Mouse (Mus musculus) hindbrain, embryonic 11.5 days (tissue): ENCODE measurements at regions not wholly inside any gene's neighbourhood (a gene's known extent, or its start where the extent isn't known, plus 50 kb on each side); places are given as distances from the start of the nearest gene placed in this dataset.

Experiments
- ATAC-seq: fragments of 200-750 bp; cut with Nextera tagmentation; 2 replicates; pipeline ENCODE4 v1.8.0; 2017; ENCODE audit warnings: mild to moderate bottlenecking, moderate TSS enrichment, moderate library complexity; ENCODE audit not compliant: low FRiP score
- DNase-seq: peaks from one replicate; pipeline ENCODE4 v3.0.0-alpha.2; 2015; ENCODE audit warnings: low spot score
- H3K27ac ChIP-seq: fragments of 300-500 bp; sonication (generic); 2 replicates; pipeline ENCODE4 v1.5.1; 2014; ENCODE audit warnings: mild to moderate bottlenecking, low read depth, low read length
- H3K27me3 ChIP-seq: fragments of 300-500 bp; sonication (generic); 2 replicates; pipeline ENCODE4 v1.6.1; 2014; ENCODE audit warnings: mild to moderate bottlenecking, low read length, moderate library complexity, mixed read lengths; ENCODE audit not compliant: control insufficient read depth, insufficient read depth
- H3K36me3 ChIP-seq: fragments of 300-500 bp; sonication (generic); 2 replicates; pipeline ENCODE4 v1.6.1; 2014; ENCODE audit warnings: mild to moderate bottlenecking, low read length, moderate library complexity, mixed read lengths; ENCODE audit not compliant: control insufficient read depth, insufficient read depth
- H3K4me1 ChIP-seq: fragments of 300-500 bp; sonication (generic); replicated peaks from 2 replicates; pipeline ENCODE4 v1.6.1; 2014; ENCODE audit warnings: low read length, mixed read lengths; ENCODE audit not compliant: control insufficient read depth, insufficient read depth
- H3K4me2 ChIP-seq: fragments of 300-500 bp; sonication (generic); replicated peaks from 2 replicates; pipeline ENCODE4 v1.6.1; 2014; ENCODE audit warnings: mild to moderate bottlenecking, low read depth, low read length
- H3K4me3 ChIP-seq: fragments of 300-500 bp; sonication (generic); 2 replicates; pipeline ENCODE4 v1.5.1; 2014; ENCODE audit warnings: low read depth, low read length
- H3K9ac ChIP-seq: fragments of 300-500 bp; sonication (generic); 2 replicates; pipeline ENCODE4 v1.6.1; 2014; ENCODE audit warnings: low read depth, low read length
- H3K9me3 ChIP-seq: fragments of 300-500 bp; sonication (generic); 2 replicates; pipeline ENCODE4 v1.6.1; 2016; ENCODE audit warnings: low read length; ENCODE audit not compliant: control insufficient read depth
- WGBS: fragments of 180-500 bp; shearing (Covaris S2); extraction: QIAGEN DNeasy Blood & Tissue Kit; methylation state at CpG from one replicate; pipeline ENCODE4 v1.1.7; 2014; 5-methylcytosine and 5-hydroxymethylcytosine counted together

- DNase-seq: no peak
- no peak for ATAC-seq
- WGBS: 76% methylated on average over 3 of the region's 3 CpGs
Observed at GRCm38 (mm10) chr6:106946227-106946927, 146.5 kb upstream of the Crbn start.

GRCm38 (mm10) chr6:106950909-106951308 is 151.0 kb upstream of the Crbn start:
- Histone ChIP-seq H3K9ac (no peak overlapping the region), H3K9me3 (no peaks in the 10 kb centered on the region), H3K4me2 (no peak overlapping the region), H3K4me3 (no peak overlapping the region), H3K4me1 (no peaks in the 10 kb centered on the region), H3K36me3 (no peaks in the 10 kb centered on the region), H3K27me3 (no peaks in the 10 kb centered on the region), H3K27ac (no peak overlapping the region)
- 0 out of 2 replicates have a peak, but pooled peaks have one; percentile 23 for ATAC-seq
- DNase-seq: no peak
- 56% methylated on average over 4 of the region's 4 CpGs for WGBS

More at GRCm38 (mm10) chr6:106946227-106946927, 146.5 kb upstream of the Crbn start:
- Histone ChIP-seq H3K4me1 (no peaks in the 10 kb centered on the region), H3K4me2 (no peak overlapping the region), H3K36me3 (no peaks in the 10 kb centered on the region), H3K27me3 (no peaks in the 10 kb centered on the region), H3K4me3 (no peak overlapping the region), H3K9ac (no peak overlapping the region), H3K9me3 (no peaks in the 10 kb centered on the region), H3K27ac (no peak overlapping the region)

DNA sequence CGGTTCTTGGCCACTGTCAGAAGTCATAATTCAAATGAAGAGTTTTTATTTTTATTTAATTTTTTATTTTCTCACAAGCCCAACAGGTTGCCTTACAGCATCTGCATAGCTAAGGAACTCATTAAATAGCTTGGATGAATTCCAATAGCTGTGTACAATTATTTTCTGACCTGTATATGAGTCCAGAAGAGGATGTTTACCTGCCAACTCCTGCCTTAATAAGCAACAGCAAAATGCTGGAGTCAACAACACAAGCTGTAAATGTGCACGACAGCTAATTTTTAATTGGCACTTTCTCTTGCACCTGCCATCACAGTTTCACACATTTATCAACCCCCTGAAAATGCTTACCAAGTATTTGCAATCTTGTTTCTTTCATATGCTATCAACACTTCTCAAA is 161.4 kb upstream of the Crbn start:
- 88% methylated on average over 2 of the region's 2 CpGs for WGBS
- H3K4me3 ChIP-seq: no peak overlapping the region
- no peaks in the 10 kb centered on the region for H3K27me3 ChIP-seq
- no peak overlapping the region for H3K4me2 ChIP-seq
- no peaks in the 10 kb centered on the region for H3K4me1 ChIP-seq
- H3K9me3 ChIP-seq: no peaks in the 10 kb centered on the region
- H3K27ac ChIP-seq: no peak overlapping the region
- no peak overlapping the region for H3K9ac ChIP-seq
- no peak for ATAC-seq
- H3K36me3 ChIP-seq: no peaks in the 10 kb centered on the region
- DNase-seq: no peak

DNA sequence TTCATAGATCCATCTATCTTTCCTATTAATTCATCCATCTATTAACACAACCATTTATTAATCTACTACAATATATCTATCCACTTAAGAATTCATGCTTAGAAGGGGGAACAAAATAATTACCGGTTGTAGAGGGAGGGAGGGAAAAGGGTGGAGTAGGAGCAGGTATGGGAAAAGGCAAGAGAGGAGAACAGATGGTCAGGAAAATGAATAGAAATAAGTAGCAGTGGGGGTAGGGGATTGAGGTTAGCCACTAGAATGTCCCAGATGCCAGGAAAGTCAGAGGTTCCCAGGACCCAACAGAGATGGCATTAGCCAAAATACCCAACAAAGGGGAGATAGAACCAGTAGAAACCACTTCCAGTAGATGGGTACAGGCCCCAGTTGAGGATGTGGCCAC is 164.5 kb upstream of the Crbn start:
- no peak for DNase-seq
- Histone ChIP-seq H3K27me3 (no peaks in the 10 kb centered on the region), H3K9me3 (no peaks in the 10 kb centered on the region), H3K4me3 (no peak overlapping the region), H3K27ac (no peak overlapping the region), H3K4me1 (no peaks in the 10 kb centered on the region), H3K36me3 (no peaks in the 10 kb centered on the region), H3K4me2 (no peak overlapping the region), H3K9ac (no peak overlapping the region)
- 83% methylated on average over 1 of the region's 1 CpGs for WGBS
- ATAC-seq: no peak

GRCm38 (mm10) chr6:106975439-106975838 is 175.6 kb upstream of the Crbn start:
- H3K27me3 ChIP-seq: no peaks in the 10 kb centered on the region
- WGBS: 70% methylated on average over 2 of the region's 2 CpGs
- H3K4me1 ChIP-seq: no peaks in the 10 kb centered on the region
- no peak overlapping the region for H3K4me3 ChIP-seq
- DNase-seq: no peak
- ATAC-seq: no peak
- H3K9ac ChIP-seq: no peak overlapping the region
- no peaks in the 10 kb centered on the region for H3K36me3 ChIP-seq
- H3K4me2 ChIP-seq: no peak overlapping the region
- H3K27ac ChIP-seq: no peak overlapping the region
- no peaks in the 10 kb centered on the region for H3K9me3 ChIP-seq

GRCm38 (mm10) chr6:106978721-106979120 is 178.8 kb upstream of the Crbn start:
- H3K9ac ChIP-seq: no peak overlapping the region
- H3K27ac ChIP-seq: 0 out of 2 replicates have a peak overlapping the region, but pooled peaks have one; percentile 36
- H3K9me3 ChIP-seq: no peaks in the 10 kb centered on the region
- no peak overlapping the region for H3K4me2 ChIP-seq
- H3K27me3 ChIP-seq: no peaks in the 10 kb centered on the region
- H3K4me1 ChIP-seq: no peaks in the 10 kb centered on the region
- DNase-seq (no peak), ATAC-seq (peak; percentile 31; the same call in 1 of the 2 replicates)
- H3K36me3 ChIP-seq: no peaks in the 10 kb centered on the region
- no peak overlapping the region for H3K4me3 ChIP-seq

GRCm38 (mm10) chr6:106979755-106980154 is 179.9 kb upstream of the Crbn start:
- DNase-seq (no peak), ATAC-seq (no peak)
- H3K9me3 ChIP-seq: no peaks in the 10 kb centered on the region
- H3K4me1 ChIP-seq: no peaks in the 10 kb centered on the region
- no peak overlapping the region for H3K27ac ChIP-seq
- no peaks in the 10 kb centered on the region for H3K36me3 ChIP-seq
- no peak overlapping the region for H3K4me2 ChIP-seq
- H3K27me3 ChIP-seq: no peaks in the 10 kb centered on the region
- no peak overlapping the region for H3K9ac ChIP-seq
- H3K4me3 ChIP-seq: no peak overlapping the region
- WGBS: 84% methylated on average over 3 of the region's 3 CpGs

- Histone ChIP-seq H3K4me1 (no peaks in the 10 kb centered on the region), H3K27ac (no peak overlapping the region), H3K4me2 (no peak overlapping the region), H3K4me3 (no peak overlapping the region), H3K36me3 (no peaks in the 10 kb centered on the region), H3K9ac (no peak overlapping the region), H3K9me3 (no peaks in the 10 kb centered on the region), H3K27me3 (no peaks in the 10 kb centered on the region)
- DNase-seq (peak; percentile 3), ATAC-seq (no peak)
- WGBS: 45% methylated on average over 4 of the region's 4 CpGs
Observed at GRCm38 (mm10) chr6:106980188-106980587, 180.3 kb upstream of the Crbn start.

DNA sequence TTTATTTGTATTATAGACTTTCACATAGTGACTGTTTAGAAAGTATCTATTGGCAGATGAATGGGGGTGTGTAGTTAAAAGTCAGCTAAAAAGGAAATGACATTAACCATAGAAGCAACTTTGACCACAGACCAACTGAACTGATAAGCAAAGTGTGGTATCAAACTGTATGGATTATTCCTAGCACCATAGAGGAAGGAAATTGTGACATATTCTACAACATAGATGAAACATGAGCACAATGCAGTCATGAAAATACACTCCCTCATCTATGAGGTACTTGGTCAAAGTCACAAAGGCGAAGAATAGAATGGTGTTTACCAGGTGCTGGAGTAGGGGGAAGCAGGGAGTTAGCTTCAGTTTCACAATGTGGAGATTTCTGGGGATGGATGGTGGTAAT is 181.4 kb upstream of the Crbn start:
- ATAC-seq: no peak

More for the DNA sequence above, 181.4 kb upstream of the Crbn start:
- DNase-seq: no peak
- Histone ChIP-seq H3K27ac (no peak overlapping the region), H3K9me3 (no peaks in the 10 kb centered on the region), H3K4me2 (no peak overlapping the region), H3K4me3 (no peak overlapping the region), H3K27me3 (no peaks in the 10 kb centered on the region), H3K9ac (no peak overlapping the region), H3K36me3 (no peaks in the 10 kb centered on the region), H3K4me1 (no peaks in the 10 kb centered on the region)
- whole genome bisulfite sequencing: 86% methylated on average over 1 of the region's 1 CpGs
